Mouse (Mus musculus) urinary bladder, postnatal 25 days (tissue): ENCODE data around the gene Gm44965.

ENCODE experiments used
- DNase-seq: peaks from one replicate; pipeline ENCODE4 v3.0.0; 2022; ENCODE audit warnings: low spot score

Gm44965 gene

GRCm38 (mm10) chr6:48626984-48627383 is 33.2 kb downstream of the Gm44965 start:
- peak; percentile 42 for DNase-seq

- DNase-seq = no peak
Observed at GRCm38 (mm10) chr6:48627511-48627924, 33.8 kb downstream of the Gm44965 start.

GRCm38 (mm10) chr6:48628377-48628776 is 34.6 kb downstream of the Gm44965 start:
- no peak for DNase-seq

- DNase-seq = peak; percentile 25
Observed at GRCm38 (mm10) chr6:48628808-48629660, 35.3 kb downstream of the Gm44965 start.

GRCm38 (mm10) chr6:48629661-48630034 is 35.9 kb downstream of the Gm44965 start:
- DNase-seq = no peak

GRCm38 (mm10) chr6:48630831-48631230 is 37.1 kb downstream of the Gm44965 start:
- no peak for DNase-seq

GRCm38 (mm10) chr6:48635105-48635504 is 41.4 kb downstream of the Gm44965 start:
- no peak for DNase-seq

GRCm38 (mm10) chr6:48636515-48636914 is 42.8 kb downstream of the Gm44965 start:
- no peak for DNase-seq

GRCm38 (mm10) chr6:48637811-48638500 is 44.2 kb downstream of the Gm44965 start:
- DNase-seq = no peak

GRCm38 (mm10) chr6:48638553-48638952 is 44.8 kb downstream of the Gm44965 start:
- no peak for DNase-seq

GRCm38 (mm10) chr6:48641391-48641790 is 47.6 kb downstream of the Gm44965 start:
- no peak for DNase-seq

GRCm38 (mm10) chr6:48642764-48643292 is 49.1 kb downstream of the Gm44965 start:
- DNase-seq = peak; percentile 37

GRCm38 (mm10) chr6:48645660-48646308 is 52.0 kb downstream of the Gm44965 start:
- DNase-seq = peak; percentile 67

GRCm38 (mm10) chr6:48646309-48646690 is 52.6 kb downstream of the Gm44965 start:
- DNase-seq = no peak

GRCm38 (mm10) chr6:48646995-48647394 is 53.3 kb downstream of the Gm44965 start, which contains the start of gene Gimap8:
Gene Gimap8 (plus strand): TSS chr6:48647234.
- no peak for DNase-seq

- DNase-seq = no peak
Observed at GRCm38 (mm10) chr6:48647611-48648010, 53.9 kb downstream of the Gm44965 start.

GRCm38 (mm10) chr6:48648779-48649178 is 55.0 kb downstream of the Gm44965 start:
- no peak for DNase-seq

GRCm38 (mm10) chr6:48650041-48650440 is 56.3 kb downstream of the Gm44965 start:
- DNase-seq = no peak

- DNase-seq = no peak
Observed at GRCm38 (mm10) chr6:48658721-48659120, 65.0 kb downstream of the Gm44965 start.

GRCm38 (mm10) chr6:48664750-48665149 is 71.0 kb downstream of the Gm44965 start:
- no peak for DNase-seq

GRCm38 (mm10) chr6:48665471-48665870 is 71.7 kb downstream of the Gm44965 start:
- DNase-seq = no peak

GRCm38 (mm10) chr6:48666159-48666586 is 72.4 kb downstream of the Gm44965 start:
- DNase-seq = no peak
